Mouse (Mus musculus) layer of hippocampus, adult 18-20 months (tissue): ENCODE measurements around the gene Mycbp. TPM values are rescaled to one million over a fixed set of nuclear protein-coding genes. Genes with fewer than 3 reads are reported as not detected.
A peak's percentile ranks its signal among the peaks of the same experiment; 100 is the strongest.

Experiments
- DNase-seq, 2 experiments: peaks; one replicate each; pipeline ENCODE4 v3.0.0; 2022; ENCODE audit warnings: low spot score in 2 of 2
- long read RNA-seq: library from polyadenylated mRNA; stranded (forward); transcript quantifications from one replicate; pipeline ENCODE4 v2.0.0, GENCODE M21; 2021
- total RNA-seq, 2 experiments: library from RNA; stranded (reverse); gene quantifications; 2 replicates each; pipeline ENCODE4 v1.2.3; 2021

The Mycbp gene
- total RNA-seq = 10 to 100 TPM in 1 of 2 experiments, 1 to 10 TPM in 1; 8.9 to 10.9 TPM
- long read RNA-seq, transcript Mycbp-201 (5 exons, 1,685 nt) = major isoform, 7 of 11 reads
- long read RNA-seq, partial matches to known transcripts = 0 of 11 reads
- long read RNA-seq, other reads (novel, unspliced or antisense) = 3 of 11 reads

DNA sequence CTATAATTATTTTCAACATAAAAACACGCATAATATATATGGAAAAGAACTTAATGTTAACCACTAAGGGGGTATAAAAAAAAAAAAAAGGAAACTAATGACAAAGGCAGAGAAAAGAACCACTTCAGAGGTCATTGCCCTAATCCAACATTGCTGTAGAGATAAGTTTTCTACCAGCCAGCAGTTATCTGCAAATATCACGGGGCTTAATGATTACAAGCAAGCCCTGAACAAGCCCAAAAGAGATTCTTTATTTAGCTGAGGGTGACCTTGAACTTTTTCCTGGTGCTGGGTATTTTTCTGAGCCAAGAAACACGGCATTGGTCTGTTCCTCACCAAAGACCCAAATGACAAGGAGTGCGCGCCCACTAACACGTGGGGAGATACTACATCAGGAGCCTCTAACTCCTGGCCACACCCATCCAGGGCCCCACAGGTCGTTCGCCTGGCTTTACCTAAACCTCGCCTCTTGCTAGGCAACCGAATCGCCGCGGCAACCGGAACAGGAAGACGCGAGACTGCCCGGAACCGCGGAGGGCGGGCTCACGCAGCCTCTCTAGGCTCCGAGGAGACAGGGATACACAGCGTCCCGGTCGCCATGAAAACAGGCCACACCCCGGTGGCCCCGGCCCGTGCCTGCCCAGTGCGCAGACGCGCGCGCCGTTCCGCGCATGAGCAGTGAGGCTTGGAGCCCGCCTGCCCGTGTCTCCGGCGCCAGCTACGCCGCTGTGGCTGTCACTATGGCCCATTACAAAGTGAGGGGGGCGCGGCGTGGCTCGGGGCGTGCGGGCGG lies at the start of gene Mycbp:
Gene Mycbp, plus strand, starts transcription at position 500 of the 793 bp plus-strand sequence.
- peak; percentile 98 to 99 for DNase-seq

DNA sequence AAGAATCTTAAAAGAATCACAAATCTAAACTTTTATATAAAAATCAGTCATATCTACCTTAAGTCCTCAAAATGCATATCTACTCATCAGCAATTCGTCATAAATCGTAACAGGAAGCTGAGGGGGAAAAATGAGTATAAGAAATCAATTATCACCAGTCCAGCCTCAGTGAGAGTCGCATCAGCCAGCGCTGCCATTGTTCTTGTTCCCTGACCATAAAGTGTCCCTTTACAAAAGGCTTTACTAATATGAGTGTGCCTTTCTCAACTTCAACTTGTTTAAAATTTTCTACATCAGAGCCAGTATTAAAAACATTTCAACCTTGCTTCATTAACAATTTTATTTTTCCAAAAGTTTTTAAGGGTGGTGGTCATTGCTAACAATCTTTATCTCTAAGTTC lies 47.7 kb upstream of the Mycbp start:
- no peak for DNase-seq

DNA sequence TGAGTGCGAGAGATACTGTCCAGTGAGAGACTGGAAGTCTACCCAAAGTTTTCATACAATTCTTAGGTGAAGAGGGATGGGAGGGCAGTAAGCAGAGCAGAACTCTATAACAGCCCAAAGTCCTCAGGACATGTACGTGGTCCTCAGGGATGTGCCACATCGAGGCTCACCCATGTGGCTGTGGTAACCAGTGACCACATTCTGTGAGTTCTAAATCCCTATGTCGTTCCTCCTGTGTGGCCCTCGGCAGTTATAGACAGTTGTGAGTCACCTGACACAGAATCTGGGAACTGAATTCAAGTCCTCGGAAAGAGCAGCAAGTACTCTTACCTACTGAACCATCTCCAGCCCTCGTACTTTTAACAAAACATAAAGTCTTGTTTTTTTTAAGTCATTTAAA lies 46.5 kb upstream of the Mycbp start:
- DNase-seq = no peak

GRCm38 (mm10) chr4:123859379-123859778 lies 45.3 kb upstream of the Mycbp start, which contains the start of gene 4933427I04Rik:
Gene 4933427I04Rik, plus strand, starts transcription at chr4:123859679.
- DNase-seq = no peak

- DNase-seq = no peak
Measured at GRCm38 (mm10) chr4:123859803-123860202, 44.8 kb upstream of the Mycbp start.

DNA sequence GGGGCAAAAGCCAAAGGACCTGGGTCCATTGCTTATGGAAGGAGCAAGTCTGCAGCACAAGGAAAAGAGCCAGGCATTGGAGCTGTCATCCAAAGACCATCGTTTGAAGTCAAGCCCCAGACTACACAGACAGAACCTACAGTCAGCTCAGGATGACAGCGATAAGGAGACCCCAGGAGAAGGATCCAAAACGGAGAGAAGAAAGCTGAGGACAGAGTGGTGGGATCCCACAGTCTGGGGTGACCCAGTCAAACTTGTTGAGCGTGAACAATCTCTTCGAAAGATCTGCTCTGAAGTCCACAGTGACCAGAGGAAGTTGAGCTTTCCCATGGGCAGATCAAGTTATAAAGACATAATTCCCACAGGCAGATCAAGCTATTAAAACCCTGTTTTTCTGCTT lies 44.0 kb upstream of the Mycbp start:
- no peak for DNase-seq

- no peak for DNase-seq
Measured at GRCm38 (mm10) chr4:123893726-123894125, 10.9 kb upstream of the Mycbp start.

- DNase-seq = no peak
Measured at GRCm38 (mm10) chr4:123894295-123894694, 10.3 kb upstream of the Mycbp start.

DNA sequence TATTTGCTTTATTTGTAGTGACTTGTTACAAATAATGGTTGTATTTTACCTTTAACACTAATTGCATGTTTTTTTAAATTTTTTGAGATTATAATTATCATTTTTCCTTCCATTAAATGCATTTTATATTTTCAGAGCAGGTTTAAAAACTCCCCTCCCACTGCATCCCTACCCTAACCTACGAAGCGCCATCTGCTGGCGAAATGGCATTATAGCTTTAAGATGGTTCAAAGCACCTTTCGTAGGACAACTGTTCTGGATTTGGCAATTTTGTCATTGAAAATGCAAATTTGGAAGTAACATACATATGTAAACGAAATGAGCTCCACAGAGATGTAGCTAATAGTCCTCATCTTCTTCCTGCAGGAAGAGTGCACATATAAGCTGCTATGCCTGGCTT lies 5.9 kb upstream of the Mycbp start:
- DNase-seq = peak in 1 of 2 experiments; percentile 34

DNA sequence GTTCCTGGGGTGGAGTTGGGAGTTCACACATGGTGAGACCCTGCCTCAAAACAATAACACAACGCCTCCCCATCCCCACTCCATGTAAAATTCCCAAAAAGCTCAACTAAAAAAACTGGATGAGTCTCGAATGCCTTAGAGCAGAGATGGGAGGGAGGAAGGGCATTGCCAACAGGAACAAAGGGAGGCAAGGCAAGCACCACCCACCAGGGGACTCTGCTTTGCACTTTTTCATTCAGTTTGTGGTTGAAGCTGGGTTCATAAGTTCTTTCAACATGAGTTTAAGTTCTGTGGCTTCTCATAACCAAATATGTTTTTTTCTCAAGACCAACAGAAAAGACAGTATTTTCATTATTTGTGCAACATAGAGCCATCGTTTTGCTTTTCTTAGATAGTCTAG lies 1.2 kb upstream of the Mycbp start:
- no peak for DNase-seq

- DNase-seq = no peak
Measured at GRCm38 (mm10) chr4:123905126-123905668, 565 bp downstream of the Mycbp start.

- DNase-seq = no peak
Measured at GRCm38 (mm10) chr4:123911503-123911902, 6.9 kb downstream of the Mycbp start.

DNA sequence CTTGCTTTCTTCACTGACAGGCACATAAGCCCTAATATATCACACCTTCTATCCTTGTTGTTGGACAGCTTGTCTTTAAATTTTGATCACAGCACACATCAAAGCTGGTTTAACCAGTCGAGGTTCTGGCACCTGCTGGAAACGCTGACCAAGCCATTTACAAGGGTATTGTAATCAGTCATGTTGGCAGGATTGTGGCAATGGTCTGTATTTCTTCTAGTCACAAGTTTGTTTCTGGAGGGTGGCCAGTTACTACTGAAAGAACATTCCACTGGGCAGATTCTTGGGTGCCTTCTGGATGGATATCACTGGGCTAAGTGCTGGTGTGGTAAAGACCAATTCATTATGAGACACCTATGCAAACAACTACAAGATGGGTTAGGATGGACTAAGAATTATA lies 7.8 kb downstream of the Mycbp start:
- DNase-seq = no peak

DNA sequence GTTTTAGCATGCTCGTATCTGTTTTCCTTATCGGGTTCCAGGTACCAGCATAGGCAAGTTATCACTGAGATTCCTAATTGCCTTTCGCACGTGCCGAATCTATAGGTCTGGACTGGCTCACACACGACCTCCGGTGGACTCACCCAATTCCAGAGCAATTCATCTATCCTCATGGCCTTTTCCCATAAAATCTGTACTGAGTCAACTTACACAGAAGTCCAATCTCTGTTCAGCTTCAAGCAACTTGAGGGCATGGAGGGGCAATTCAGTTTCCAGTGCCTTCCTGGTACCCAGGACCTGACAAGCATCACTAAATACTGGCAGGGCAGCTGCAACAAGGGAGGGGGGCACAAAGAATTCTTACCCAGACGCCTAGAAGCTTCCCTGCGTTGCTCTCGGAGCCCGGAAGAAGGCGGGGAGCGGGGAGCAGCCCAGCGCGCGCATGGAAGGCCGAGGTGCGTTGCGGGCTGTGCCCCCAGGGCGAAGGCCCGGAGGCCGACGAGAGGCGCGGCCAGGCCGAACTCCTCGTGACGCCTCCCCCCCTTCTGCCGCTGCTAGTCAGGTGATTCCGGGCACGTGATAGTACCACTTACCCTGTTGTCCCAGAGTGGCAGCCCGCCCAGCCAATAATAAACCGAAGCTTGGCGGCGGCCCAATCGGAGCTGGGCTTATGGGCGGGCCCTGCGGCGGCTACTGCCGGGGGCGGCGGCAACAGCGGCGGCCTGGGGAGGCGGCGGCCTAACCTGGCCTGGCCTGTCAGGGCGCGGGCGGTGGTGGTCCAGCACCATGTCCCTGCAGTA lies 12.3 kb downstream of the Mycbp start, which contains the start of gene Rragc:
Gene Rragc, plus strand, starts transcription at position 699 of the 800 bp plus-strand sequence.
- peak; percentile 100 for DNase-seq

DNA sequence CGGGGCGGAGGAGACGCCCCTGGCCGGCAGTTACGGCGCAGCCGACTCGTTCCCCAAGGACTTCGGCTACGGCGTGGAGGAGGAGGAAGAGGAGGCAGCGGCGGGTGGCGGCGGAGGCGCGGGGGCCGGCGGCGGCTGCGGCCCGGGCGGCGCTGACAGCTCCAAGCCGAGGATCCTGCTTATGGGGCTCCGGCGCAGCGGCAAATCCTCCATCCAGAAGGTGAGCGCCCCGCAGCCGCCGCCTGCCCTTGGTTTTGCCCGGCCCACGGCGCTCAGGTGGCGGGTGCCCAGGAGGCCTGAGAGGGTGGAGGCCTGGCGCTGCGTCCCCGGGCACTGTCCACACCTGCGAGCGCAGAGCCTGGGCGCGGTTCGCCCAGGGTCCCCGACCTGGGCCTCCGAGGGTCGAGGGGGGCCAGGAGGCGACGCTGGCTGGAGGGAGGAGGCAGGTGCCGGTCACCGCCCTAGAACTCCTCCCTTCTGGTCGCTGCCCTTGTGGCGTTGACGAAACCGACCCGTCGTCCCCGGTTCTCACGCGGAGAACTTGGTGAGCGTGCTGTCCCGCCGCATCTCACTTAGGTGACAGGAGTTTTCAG lies 13.0 kb downstream of the Mycbp start, which contains the start of gene 4930535I16Rik:
Gene 4930535I16Rik, minus strand, starts transcription at position 475 of the 593 bp plus-strand sequence.
- no peak for DNase-seq

DNA sequence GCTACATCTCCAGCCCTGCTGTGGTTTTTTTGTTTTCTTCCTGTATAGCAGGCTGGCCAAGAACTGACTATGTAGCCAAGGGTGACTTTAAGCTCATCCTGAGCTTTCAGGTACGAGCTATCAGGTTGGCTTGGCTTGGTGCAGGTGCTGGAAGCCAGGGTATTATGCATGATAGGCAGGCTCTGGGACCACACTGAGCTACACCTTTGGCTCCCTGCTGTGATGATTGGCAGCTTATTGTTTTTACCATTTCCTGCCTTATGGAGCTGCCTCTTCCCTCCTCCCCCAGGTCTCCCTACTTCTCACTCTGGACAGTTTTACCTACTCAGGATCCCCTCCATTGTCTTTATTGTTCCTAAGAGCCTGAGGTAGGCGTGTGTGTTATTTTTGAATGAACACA lies 14.2 kb downstream of the Mycbp start:
- no peak for DNase-seq

DNA sequence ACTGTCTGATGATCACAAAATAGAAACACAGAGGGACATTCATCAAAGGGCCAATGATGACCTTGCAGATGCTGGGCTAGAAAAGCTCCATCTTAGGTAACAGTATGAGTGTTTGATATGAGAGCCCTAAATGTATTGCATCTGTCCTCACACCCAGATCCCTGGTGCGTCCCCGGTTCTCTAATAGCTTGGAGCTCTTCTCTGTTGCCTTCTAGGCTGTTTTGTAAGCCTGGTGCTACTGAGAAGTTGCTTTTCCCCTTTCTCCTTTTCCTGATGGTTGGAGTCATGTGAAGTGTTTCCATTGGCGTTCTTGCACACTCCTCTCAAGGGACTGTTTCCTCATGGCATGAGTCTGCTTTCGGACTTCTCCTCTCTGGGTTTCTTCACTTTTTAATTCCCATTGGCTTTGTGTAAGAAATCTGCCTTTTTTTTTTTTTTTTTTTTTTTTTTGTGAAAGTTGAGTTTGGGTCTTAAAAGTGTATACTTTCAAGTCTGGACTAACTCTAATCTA lies 16.5 kb downstream of the Mycbp start:
- no peak for DNase-seq

DNA sequence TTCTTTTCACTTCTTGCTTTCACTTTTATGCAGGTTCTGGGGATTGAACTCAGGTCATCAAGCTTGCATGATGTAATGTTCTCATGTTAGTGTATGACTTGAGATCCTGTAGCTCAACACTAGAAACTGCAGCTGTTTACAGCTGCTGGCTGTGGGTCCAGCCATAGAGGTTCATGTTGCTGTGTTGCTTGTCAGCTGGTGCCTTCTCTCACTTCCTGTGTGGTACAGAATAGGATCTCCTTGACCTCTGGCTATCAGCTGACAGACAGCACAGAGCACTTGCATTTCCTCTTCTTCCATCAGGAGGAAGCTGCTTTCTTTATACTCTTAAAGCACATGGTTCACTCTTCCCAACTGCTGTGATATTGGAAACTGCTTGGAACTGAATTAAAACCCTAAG lies 23.3 kb downstream of the Mycbp start:
- no peak for DNase-seq

DNA sequence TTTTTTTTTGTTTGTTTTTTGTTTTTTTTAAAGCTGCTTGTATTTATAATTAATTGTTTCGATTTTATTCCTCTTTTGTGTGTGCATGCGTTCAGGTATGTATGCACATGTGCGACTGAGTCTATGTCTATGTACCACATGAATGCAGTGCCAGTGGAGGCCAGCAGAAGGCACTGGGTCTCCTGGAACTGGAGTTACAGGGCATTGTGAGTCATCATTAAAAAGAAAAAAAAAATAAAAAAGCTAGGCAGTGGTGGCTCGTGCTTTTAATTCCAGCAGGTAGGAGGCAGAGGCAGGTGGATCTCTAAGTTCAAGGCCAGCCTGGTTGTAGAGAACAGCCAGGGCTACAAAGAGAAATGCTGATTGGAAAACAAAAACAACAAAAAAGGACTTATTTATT lies 25.4 kb downstream of the Mycbp start:
- DNase-seq = no peak

DNA sequence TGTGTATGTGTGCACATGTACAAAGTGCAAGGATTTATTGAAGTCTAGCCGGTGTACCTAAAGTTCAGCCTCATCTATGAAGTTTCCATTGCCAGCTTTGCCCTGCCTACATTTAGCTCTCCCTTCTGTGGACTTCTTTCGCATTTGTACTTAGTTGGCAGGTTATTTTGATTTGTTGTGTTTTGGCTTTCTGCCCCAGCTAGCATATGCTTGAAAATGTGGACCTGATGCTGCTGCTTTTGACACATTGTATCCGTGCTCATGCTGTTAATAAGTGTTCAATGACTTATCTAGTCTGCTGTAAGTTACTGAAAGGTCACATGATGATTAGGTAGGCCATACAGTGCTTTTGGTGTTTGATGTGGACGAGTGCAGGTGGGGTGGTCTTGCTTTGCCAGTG lies 29.7 kb downstream of the Mycbp start:
- DNase-seq = peak; percentile 60 to 83

GRCm38 (mm10) chr4:123936059-123936458 lies 31.4 kb downstream of the Mycbp start:
- DNase-seq = no peak
